ENCODE assay signal across 25 mouse cellular contexts in genomic region chr1:33480382-33480781, GRCm38 (mm10).
DNase-seq lines count a peak whose midpoint lies in the region; ATAC-seq and TF ChIP-seq lines count a peak whose summit lies in the region.
"Had no signal": no experiment of that assay in that cellular context is flagged by ENCODE, and none has a peak within 500 bp of the region (broad histone marks: within the 10 kb centered on the region; RNA-seq: fewer than 3 reads in every experiment).

No protein-coding gene starts in this region.

- no peaks in the 10 kb centered on the region for H3K27me3 ChIP-seq in forebrain, embryonic 14.5 days (replicated peaks; ENCODE audit: control insufficient read depth, insufficient read depth, low read length)
- H3K27me3 ChIP-seq in forebrain, postnatal 0 days (ENCODE audit: insufficient read depth, low read length): no peaks in the 10 kb centered on the region
- no peaks in the 10 kb centered on the region for H3K27me3 ChIP-seq in liver, postnatal 0 days (ENCODE audit: insufficient read depth, low read length)
- H3K27me3 ChIP-seq: heart, embryonic 15.5 days; limb, embryonic 13.5 days had no signal

- H3K9ac ChIP-seq in forebrain, embryonic 14.5 days (ENCODE audit: low read length): no peak overlapping the region
- H3K9ac ChIP-seq in forebrain, postnatal 0 days: no peak overlapping the region
- H3K9ac ChIP-seq in liver, postnatal 0 days (replicated peaks): no peak overlapping the region
- H3K9ac ChIP-seq: heart, embryonic 15.5 days; limb, embryonic 13.5 days had no signal

- no peaks in the 10 kb centered on the region for H3K4me1 ChIP-seq in forebrain, embryonic 14.5 days (ENCODE audit: control insufficient read depth, insufficient read depth, low read length)
- H3K4me1 ChIP-seq in forebrain, postnatal 0 days (ENCODE audit: insufficient read depth): no peaks in the 10 kb centered on the region
- H3K4me1 ChIP-seq in liver, postnatal 0 days (ENCODE audit: insufficient read depth): peaks cover 4% of the 10 kb centered on the region; the same call in 1 of the 2 replicates
- H3K4me1 ChIP-seq: limb, embryonic 13.5 days had no signal

- no peak overlapping the region for H3K4me3 ChIP-seq in forebrain, embryonic 14.5 days (ENCODE audit: low read depth, low read length)
- no peak overlapping the region for H3K4me3 ChIP-seq in forebrain, postnatal 0 days (ENCODE audit: low read depth, low read length)
- H3K4me3 ChIP-seq in layer of hippocampus, adult 2 months: no peak overlapping the region
- H3K4me3 ChIP-seq in liver, postnatal 0 days (ENCODE audit: low read depth, low read length): no peak overlapping the region
- H3K4me3 ChIP-seq: erythroblast, embryonic 14.5 days; heart, embryonic 10.5 days; heart, embryonic 15.5 days; limb, embryonic 13.5 days had no signal

- H3K4me2 ChIP-seq in forebrain, embryonic 14.5 days (ENCODE audit: low read length): no peak overlapping the region
- H3K4me2 ChIP-seq in forebrain, postnatal 0 days (ENCODE audit: low read depth): no peak overlapping the region
- no peak overlapping the region for H3K4me2 ChIP-seq in liver, postnatal 0 days (ENCODE audit: low read depth, low read length)
- H3K4me2 ChIP-seq: heart, embryonic 15.5 days; limb, embryonic 13.5 days; liver, embryonic 11.5 days had no signal

- WGBS in forebrain, embryonic 14.5 days: 75% methylated on average over 7 of the region's 7 CpGs
- 69% methylated on average over 7 of the region's 7 CpGs for WGBS in forebrain, postnatal 0 days
- whole genome bisulfite sequencing in liver, postnatal 0 days (ENCODE audit: insufficient replicate concordance): 92% methylated on average over 7 of the region's 7 CpGs

- no peaks in the 10 kb centered on the region for H3K36me3 ChIP-seq in forebrain, embryonic 14.5 days (ENCODE audit: control insufficient read depth, insufficient read depth, low read length)
- H3K36me3 ChIP-seq in forebrain, postnatal 0 days (ENCODE audit: insufficient read depth): no peaks in the 10 kb centered on the region
- H3K36me3 ChIP-seq in liver, postnatal 0 days (replicated peaks; ENCODE audit: insufficient read depth, low read length): 0 out of 2 replicates have a peak, but pooled peaks cover 10% of the 10 kb centered on the region
- H3K36me3 ChIP-seq: heart, embryonic 15.5 days had no signal

- no peak for TF ChIP-seq CTCF in forebrain, postnatal 0 days (IDR thresholded peaks at IDR 0.05; ENCODE audit: low read depth)
- no peak for TF ChIP-seq CTCF in layer of hippocampus, adult 2 months (conservative IDR thresholded peaks at IDR 0.05)
- no peak for TF ChIP-seq CTCF in liver, postnatal 0 days (IDR thresholded peaks at IDR 0.05; ENCODE audit: low read depth)

- H3K27ac ChIP-seq in forebrain, embryonic 14.5 days (ENCODE audit: low read depth, low read length): no peak overlapping the region
- no peak overlapping the region for H3K27ac ChIP-seq in forebrain, postnatal 0 days (ENCODE audit: low read depth, low read length)
- peak overlapping the region; percentile 39; the same call in 1 of the 2 replicates for H3K27ac ChIP-seq in layer of hippocampus, adult 2 months
- no peak overlapping the region for H3K27ac ChIP-seq in liver, postnatal 0 days (ENCODE audit: low read depth)
- H3K27ac ChIP-seq: heart, embryonic 10.5 days; heart, embryonic 15.5 days; limb, embryonic 13.5 days had no signal

- ATAC-seq in forebrain, embryonic 14.5 days: peak; percentile 32
- ATAC-seq in forebrain, postnatal 0 days: no peak
- ATAC-seq in liver, postnatal 0 days: no peak
- ATAC-seq: intestine, postnatal 0 days had no signal

- DNase-seq in forebrain, embryonic 14.5 days (ENCODE audit: low spot score): no peak
- DNase-seq in forebrain, postnatal 0 days: no peak
- DNase-seq in layer of hippocampus, adult 2 months (ENCODE audit: low spot score in 2 of 2): no peak
- DNase-seq in layer of hippocampus, adult 11-12 months (ENCODE audit: low spot score): no peak
- DNase-seq in retina, postnatal 1 day: peak; percentile 33
- no peak for DNase-seq in retina, embryonic 14.5 days (ENCODE audit: low spot score)
- DNase-seq in adrenal gland, postnatal 25 days: no peak
- no peak for DNase-seq in liver, postnatal 0 days
- DNase-seq: adrenal gland, postnatal 14 days; cerebellum, adult 2 months; cerebellum, postnatal 14 days; gastrocnemius, postnatal 25 days; heart, adult 11 months; kidney, adult 9 months; kidney, postnatal 10 days; lung, postnatal 36 days; right cerebral cortex, adult 18-20 months; spleen, adult 18-20 months; thymus, postnatal 14 days had no signal

- no peak for TF ChIP-seq EP300 in liver, postnatal 0 days (IDR thresholded peaks at IDR 0.05; ENCODE audit: low read depth)

- H3K9me3 ChIP-seq in forebrain, embryonic 14.5 days (replicated peaks; ENCODE audit: control insufficient read depth, low read length): no peaks in the 10 kb centered on the region
- no peaks in the 10 kb centered on the region for H3K9me3 ChIP-seq in forebrain, postnatal 0 days (ENCODE audit: low read length)
- peaks cover 2% of the 10 kb centered on the region; the same call in 1 of the 2 replicates for H3K9me3 ChIP-seq in liver, postnatal 0 days (ENCODE audit: low read length)
- H3K9me3 ChIP-seq: heart, embryonic 10.5 days; heart, embryonic 15.5 days; limb, embryonic 13.5 days had no signal
